Mouse (Mus musculus) megakaryocyte-erythroid progenitor cell, adult 5 weeks (primary cell): Measurements from ENCODE around the gene Fthl17f. TPM values are rescaled to one million over a fixed set of nuclear protein-coding genes. Genes with fewer than 3 reads are reported as not detected.

Experiments
- polyA plus RNA-seq: library from polyadenylated mRNA; stranded (reverse); fragments of >175 nt; gene quantifications from 2 replicates; pipeline ENCODE4 v1.2.3, GENCODE M21; 2012

Fthl17f gene
- not detected in 2 replicates for polyA plus RNA-seq

DNA sequence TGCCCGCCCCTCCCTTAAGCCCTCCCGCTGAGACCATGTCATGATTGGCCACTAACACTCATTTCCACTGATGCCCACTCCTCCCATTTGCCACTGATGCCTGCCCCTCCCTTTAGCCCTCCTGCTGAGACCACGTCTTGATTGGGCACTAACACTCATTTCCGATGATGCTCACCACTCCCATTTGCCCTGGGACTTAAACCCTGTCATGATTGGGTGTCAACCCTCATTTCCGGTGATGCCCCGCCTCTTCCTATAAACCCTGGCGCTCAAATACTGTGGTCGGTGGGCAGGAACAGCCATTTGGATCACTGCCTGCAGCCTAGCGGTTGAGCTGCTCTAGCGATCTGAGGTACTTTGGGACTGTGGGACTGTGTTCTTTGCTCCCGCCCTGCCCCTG, at the start of gene Fthl17f:
Fthl17f (plus strand) TSS at position 301 of the 400 bp plus-strand sequence.

GRCm38 (mm10) chrX:9033193-9033592, 29.6 kb upstream of the Fthl17f start, which contains the start of gene Fthl17e:
Gene Fthl17e, plus strand, starts transcription at chrX:9033493.

GRCm38 (mm10) chrX:9104262-9104661, 41.4 kb downstream of the Fthl17f start, which contains the start of gene 4930402K13Rik:
Gene 4930402K13Rik, plus strand, starts transcription at chrX:9104562.

Other genes with a start within 250 kb of the Fthl17f start
- not detected in 2 replicates for gene Gm6592, start 219.0 kb upstream of the Fthl17f start, polyA plus RNA-seq
- not detected in 2 replicates for gene Gm5751, start 188.8 kb upstream of the Fthl17f start, polyA plus RNA-seq
- 4.0 and 5.5 TPM in 2 replicates for gene B630019K06Rik, start 170.6 kb upstream of the Fthl17f start, polyA plus RNA-seq
- gene Fthl17b, start 100.0 kb upstream of the Fthl17f start, polyA plus RNA-seq = not detected in 2 replicates
- gene Fthl17c, start 86.5 kb upstream of the Fthl17f start, polyA plus RNA-seq = not detected in 2 replicates
- not detected in 2 replicates for gene Fthl17d, start 76.3 kb upstream of the Fthl17f start, polyA plus RNA-seq
- not detected in 2 replicates for gene Fthl17e, start 29.5 kb upstream of the Fthl17f start, polyA plus RNA-seq
- gene 4930402K13Rik, start 41.5 kb downstream of the Fthl17f start, polyA plus RNA-seq = not detected in 2 replicates
- gene Lancl3, start 136.9 kb downstream of the Fthl17f start, polyA plus RNA-seq = 0.09 and 0.10 TPM in 2 replicates
- gene Gm14862, start 193.9 kb downstream of the Fthl17f start, polyA plus RNA-seq = not detected in 2 replicates
- gene Xk, start 209.7 kb downstream of the Fthl17f start, polyA plus RNA-seq = 3.5 and 4.0 TPM in 2 replicates
- not detected in 2 replicates for gene H2al1m, start 220.7 kb downstream of the Fthl17f start, polyA plus RNA-seq